Mouse (Mus musculus) hindbrain, embryonic 10.5 days (tissue): ENCODE data around the gene Ttc3. TPM values are rescaled to one million over a fixed set of nuclear protein-coding genes. Genes with fewer than 3 reads are reported as not detected.

ENCODE experiments used
- DNase-seq: peaks from one replicate; pipeline ENCODE4 v3.0.0-alpha.2; 2017; ENCODE audit warnings: low spot score
- H3K27ac ChIP-seq: fragments of 300-500 bp; sonication (generic); 2 replicates; pipeline ENCODE4 v1.5.1; 2016; ENCODE audit warnings: mild to moderate bottlenecking, moderate library complexity
- H3K27me3 ChIP-seq: fragments of 300-500 bp; sonication (generic); 2 replicates; pipeline ENCODE4 v1.6.1; 2016; ENCODE audit warnings: mild to moderate bottlenecking; ENCODE audit not compliant: poor library complexity, insufficient read depth, severe bottlenecking
- H3K36me3 ChIP-seq: fragments of 300-500 bp; sonication (generic); 2 replicates; pipeline ENCODE4 v1.6.1; 2016; ENCODE audit warnings: mild to moderate bottlenecking, moderate library complexity
- H3K4me1 ChIP-seq: fragments of 300-500 bp; sonication (generic); replicated peaks from 2 replicates; pipeline ENCODE4 v1.6.1; 2016; ENCODE audit warnings: mild to moderate bottlenecking
- H3K4me3 ChIP-seq: fragments of 300-500 bp; sonication (generic); 2 replicates; pipeline ENCODE4 v1.5.1; 2016; ENCODE audit warnings: mild to moderate bottlenecking, moderate library complexity
- H3K9me3 ChIP-seq: fragments of 300-500 bp; sonication (generic); 2 replicates; pipeline ENCODE4 v1.6.1; 2016; ENCODE audit warnings: mild to moderate bottlenecking, moderate library complexity
- WGBS: fragments of 180-500 bp; shearing (Covaris S2); methylation state at CpG from one replicate; pipeline ENCODE4 v1.1.7; 2016; 5-methylcytosine and 5-hydroxymethylcytosine counted together
- polyA plus RNA-seq: library from polyadenylated mRNA; unstranded; fragments of >200 nt; fragmentation: Nextera tagmentation; extraction: Ambion mirVana; gene quantifications from 2 replicates; pipeline ENCODE4 v1.2.1, GENCODE M21; 2016

Ttc3 gene
- polyA plus RNA-seq, 1 experiment from 2014 or later = 335 TPM

GRCm38 (mm10) chr16:94507071-94507470 lies 136.7 kb downstream of the Ttc3 start:
- no peaks in the 10 kb centered on the region for H3K27me3 ChIP-seq
- no peak for DNase-seq
- no peak overlapping the region for H3K27ac ChIP-seq
- peaks cover 86% of the 10 kb centered on the region for H3K36me3 ChIP-seq
- H3K4me1 ChIP-seq = no peaks in the 10 kb centered on the region
- no peaks in the 10 kb centered on the region for H3K9me3 ChIP-seq
- WGBS = 96% methylated on average over 2 of the region's 2 CpGs
- H3K4me3 ChIP-seq = no peak overlapping the region

- Histone ChIP-seq H3K4me1 (no peaks in the 10 kb centered on the region), H3K9me3 (no peaks in the 10 kb centered on the region), H3K27ac (no peak overlapping the region), H3K4me3 (no peak overlapping the region), H3K27me3 (no peaks in the 10 kb centered on the region), H3K36me3 (peaks cover 78% of the 10 kb centered on the region)
- WGBS = 96% methylated on average over 8 of the region's 8 CpGs
- no peak for DNase-seq
Observed at GRCm38 (mm10) chr16:94508769-94509168, 138.4 kb downstream of the Ttc3 start.

GRCm38 (mm10) chr16:94509983-94510382 lies 139.6 kb downstream of the Ttc3 start:
- Histone ChIP-seq H3K27me3 (no peaks in the 10 kb centered on the region), H3K9me3 (no peaks in the 10 kb centered on the region)
- WGBS = 77% methylated on average over 2 of the region's 2 CpGs

GRCm38 (mm10) chr16:94517606-94518005 lies 147.2 kb downstream of the Ttc3 start:
- Histone ChIP-seq H3K4me1 (peaks cover 14% of the 10 kb centered on the region), H3K4me3 (no peak overlapping the region), H3K9me3 (no peaks in the 10 kb centered on the region), H3K36me3 (peaks cover 17% of the 10 kb centered on the region), H3K27me3 (no peaks in the 10 kb centered on the region), H3K27ac (no peak overlapping the region)
- WGBS = 89% methylated on average over 2 of the region's 2 CpGs
- no peak for DNase-seq

More at GRCm38 (mm10) chr16:94509983-94510382, 139.6 kb downstream of the Ttc3 start:
- peaks cover 66% of the 10 kb centered on the region for H3K36me3 ChIP-seq
- H3K27ac ChIP-seq = no peak overlapping the region
- no peaks in the 10 kb centered on the region for H3K4me1 ChIP-seq
- DNase-seq = no peak
- no peak overlapping the region for H3K4me3 ChIP-seq

Other genes with a start within 250 kb of the Ttc3 start
- 10.3 and 13.3 TPM in 2 replicates for gene Hlcs, start 57.0 kb upstream of the Ttc3 start, polyA plus RNA-seq
- 5.1 and 6.9 TPM in 2 replicates for gene Ripply3, start 42.2 kb upstream of the Ttc3 start, polyA plus RNA-seq
- 94.7 and 96.3 TPM in 2 replicates for gene Pigp, start 1.2 kb downstream of the Ttc3 start, polyA plus RNA-seq
- 58.8 and 60.5 TPM in 2 replicates for gene Vps26c, start 156.2 kb downstream of the Ttc3 start, polyA plus RNA-seq
- gene Dyrk1a, start 199.4 kb downstream of the Ttc3 start, polyA plus RNA-seq = 7.8 and 9.5 TPM in 2 replicates